Mouse (Mus musculus) frontal cortex, postnatal 25 days (tissue): Measurements from ENCODE around the gene Arpc4.

Experiments
- DNase-seq, 2 experiments: peaks; one replicate each; pipeline ENCODE4 v3.0.0; 2022; ENCODE audit warnings: low spot score in 2 of 2

Gene Arpc4

GRCm38 (mm10) chr6:113404649-113405448 is 26.9 kb downstream of the Arpc4 start:
- no peak for DNase-seq

DNA sequence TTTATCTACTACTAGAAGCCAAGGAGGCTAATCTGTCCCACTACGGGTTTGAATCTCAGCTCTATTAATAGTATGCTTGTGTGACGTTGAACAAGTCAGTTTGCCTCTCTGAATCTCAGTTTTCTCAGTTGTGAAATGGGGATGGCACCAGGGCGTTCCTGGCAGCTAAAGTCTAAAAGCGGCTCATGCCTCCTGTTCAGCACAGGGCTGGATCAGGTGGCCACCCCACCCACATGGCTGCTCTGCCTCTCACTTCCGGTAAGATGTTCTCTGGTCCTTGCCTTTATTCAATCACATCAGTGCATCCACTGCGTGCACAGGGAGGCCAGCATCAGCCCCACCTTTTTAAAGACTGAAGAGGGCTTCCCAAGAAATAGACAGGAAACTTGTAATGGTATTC is 27.6 kb downstream of the Arpc4 start:
- DNase-seq, result no peak

- no peak for DNase-seq
These were observed 28.8 kb downstream of the Arpc4 start for GRCm38 (mm10) chr6:113406683-113407082.

- DNase-seq, result no peak
These were observed 32.1 kb downstream of the Arpc4 start for GRCm38 (mm10) chr6:113410001-113410400.

- DNase-seq, result no peak
These were observed 38.5 kb downstream of the Arpc4 start for GRCm38 (mm10) chr6:113416416-113416815.

DNA sequence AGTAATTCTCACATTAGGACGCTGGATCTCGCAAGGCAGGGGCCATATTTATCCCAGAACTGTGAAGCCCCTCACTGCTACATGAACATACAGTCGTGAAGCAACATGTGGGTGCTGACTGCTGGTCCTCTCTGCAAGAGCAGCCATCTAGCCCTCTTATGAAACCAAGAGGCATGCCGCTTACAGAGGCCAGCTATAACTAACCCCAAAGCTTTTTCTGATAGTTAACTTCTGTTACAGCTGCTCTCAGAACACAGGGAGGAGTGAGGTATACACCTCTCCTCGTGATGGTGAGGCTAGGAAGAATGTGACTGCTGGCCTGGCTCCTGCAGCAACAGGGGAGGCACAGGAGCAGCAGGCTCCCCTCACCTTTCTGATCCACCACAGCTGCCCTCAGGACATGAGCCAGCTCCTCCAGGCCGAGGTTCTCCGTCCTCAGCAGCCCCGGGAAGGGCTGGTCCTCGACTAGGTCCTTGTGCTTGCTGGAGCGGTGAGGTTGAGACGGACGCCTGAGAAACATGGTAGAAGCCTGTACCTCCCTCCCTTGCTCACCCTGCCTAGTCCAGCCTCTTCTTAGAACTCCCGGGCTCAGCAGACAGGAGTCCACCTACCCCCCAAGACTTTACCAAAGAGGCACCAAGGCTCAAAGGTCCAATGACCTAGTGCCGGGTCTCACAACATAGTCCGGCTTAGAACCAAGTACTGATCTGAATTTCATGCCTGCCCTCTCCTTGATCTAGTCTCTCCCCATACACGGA is 40.7 kb downstream of the Arpc4 start:
- DNase-seq, result no peak

DNA sequence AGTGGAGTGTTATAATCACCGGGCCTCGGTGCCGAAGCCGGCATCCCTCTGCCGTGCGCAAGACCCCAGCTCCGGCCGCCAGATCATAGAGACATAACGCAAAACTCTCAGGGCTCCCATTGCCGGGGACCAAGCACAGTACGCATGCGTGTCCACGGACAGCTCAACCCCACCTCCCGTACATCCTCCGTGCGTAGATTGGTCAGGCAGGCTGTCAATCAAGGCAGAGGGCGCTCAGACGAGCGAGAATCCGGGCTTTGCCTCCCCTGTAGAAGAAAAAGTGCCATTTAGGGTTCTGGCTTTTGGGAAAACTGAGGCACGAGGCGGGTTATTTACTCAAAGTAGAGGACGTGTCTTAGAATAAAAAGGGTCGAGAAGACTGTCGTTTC is 41.3 kb downstream of the Arpc4 start, which contains the start of gene Rpusd3:
Gene Rpusd3 (minus strand): TSS at position 142 of the 389 bp plus-strand sequence.
- DNase-seq, result peak; percentile 91 to 96

GRCm38 (mm10) chr6:113423000-113423399 is 45.1 kb downstream of the Arpc4 start:
- DNase-seq, result no peak

- no peak for DNase-seq
These were observed 46.3 kb downstream of the Arpc4 start for GRCm38 (mm10) chr6:113424187-113424586.

- no peak for DNase-seq
These were observed 48.8 kb downstream of the Arpc4 start for GRCm38 (mm10) chr6:113426696-113427095.

- DNase-seq, result no peak
These were observed 49.5 kb downstream of the Arpc4 start for GRCm38 (mm10) chr6:113427397-113427796.

- DNase-seq, result no peak
These were observed 50.1 kb downstream of the Arpc4 start for GRCm38 (mm10) chr6:113428006-113428405.

DNA sequence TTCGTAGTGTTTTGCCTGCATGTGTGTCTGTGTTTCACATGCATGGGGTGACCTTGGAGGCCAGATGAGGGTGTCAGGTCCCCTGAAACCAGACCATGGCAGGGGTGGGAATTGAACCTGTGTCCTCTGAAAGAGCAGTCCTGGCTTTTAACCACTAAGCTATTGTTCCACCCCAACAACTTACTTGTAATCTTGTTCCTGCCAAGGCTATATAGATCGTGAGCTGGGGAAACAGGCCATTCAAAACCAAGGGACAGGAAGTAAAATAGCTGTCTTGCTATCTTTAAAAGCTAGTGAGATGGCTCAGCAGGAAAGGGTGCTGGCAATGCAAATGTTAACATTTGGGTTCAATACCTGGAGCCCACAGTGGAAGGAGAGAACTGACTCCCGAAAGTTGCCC is 52.0 kb downstream of the Arpc4 start:
- DNase-seq, result no peak

- no peak for DNase-seq
These were observed 52.9 kb downstream of the Arpc4 start for GRCm38 (mm10) chr6:113430846-113431245.

DNA sequence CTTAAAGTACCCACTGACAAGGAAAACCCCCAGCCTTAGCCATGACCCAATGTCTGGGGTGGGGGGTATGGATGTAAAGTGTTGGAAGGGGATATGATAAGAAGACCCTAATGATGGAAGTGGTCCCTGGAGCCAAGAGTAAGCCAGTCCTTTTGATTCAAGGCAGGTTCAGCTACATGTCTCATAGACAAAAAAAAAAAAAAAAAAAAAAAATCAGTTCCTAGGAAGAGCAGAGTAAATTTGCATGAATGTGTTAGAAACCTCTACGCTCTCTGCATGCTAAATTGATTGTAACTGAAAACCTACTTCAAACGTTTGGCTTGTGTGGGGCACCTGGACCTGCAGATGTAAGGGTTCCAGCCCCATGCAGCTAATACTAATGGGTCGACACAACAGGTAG is 53.9 kb downstream of the Arpc4 start:
- no peak for DNase-seq

- no peak for DNase-seq
These were observed 55.7 kb downstream of the Arpc4 start for GRCm38 (mm10) chr6:113433661-113434060.

DNA sequence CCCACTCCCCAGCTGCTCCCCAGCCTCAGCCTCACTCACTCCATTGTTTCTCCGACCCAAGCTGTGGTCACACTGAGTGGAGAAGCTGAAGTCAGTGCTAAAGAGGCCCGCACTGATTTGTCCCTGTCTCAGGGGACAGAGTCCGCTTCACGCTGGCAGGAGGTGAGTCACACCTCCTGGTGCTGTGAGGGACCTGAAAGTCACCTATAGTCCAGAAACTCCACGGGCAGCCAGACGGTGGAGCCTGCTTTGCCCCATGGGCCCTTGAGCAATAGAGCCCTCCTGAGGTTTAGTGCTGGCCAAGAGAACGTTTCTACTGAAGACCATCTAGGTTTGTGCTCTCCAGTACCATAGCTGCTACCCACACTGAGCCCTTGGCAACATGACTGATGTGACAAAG is 56.8 kb downstream of the Arpc4 start:
- no peak for DNase-seq

GRCm38 (mm10) chr6:113435664-113436205 is 57.8 kb downstream of the Arpc4 start, which contains the start of gene Cidec:
Gene Cidec (minus strand): TSS chr6:113435760.
- no peak for DNase-seq

DNA sequence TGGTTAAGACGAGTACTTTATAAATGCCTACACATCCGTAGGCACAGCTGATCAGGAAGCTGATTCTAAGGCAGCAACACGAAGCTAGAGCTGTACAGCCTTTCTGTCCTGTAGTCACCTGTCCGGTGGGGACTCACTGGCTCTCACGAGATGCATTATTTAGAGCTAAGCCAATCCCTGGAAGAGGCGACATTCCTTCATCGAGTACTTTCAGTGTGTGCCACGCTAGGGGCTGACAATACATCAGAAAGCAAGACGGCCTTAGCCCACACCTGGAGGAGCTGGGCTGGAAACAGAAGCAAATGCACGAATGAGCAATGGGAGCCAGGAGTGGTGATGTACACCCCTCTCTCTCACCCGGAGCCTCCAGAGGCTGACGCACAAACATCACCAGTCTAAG is 59.2 kb downstream of the Arpc4 start:
- no peak for DNase-seq

- DNase-seq, result no peak
These were observed 61.0 kb downstream of the Arpc4 start for GRCm38 (mm10) chr6:113438721-113439430.
